Mouse (Mus musculus) large intestine, adult 2 months (tissue): ENCODE measurements around the gene Foxo1. TPM values are rescaled to one million over a fixed set of nuclear protein-coding genes. Genes with fewer than 3 reads are reported as not detected.

Experiments used
- DNase-seq: peaks from one replicate; pipeline ENCODE4 v3.0.0-alpha.2; 2012; ENCODE audit warnings: low read depth, low spot score
- whole genome bisulfite sequencing: fragments of 180-500 bp; shearing (Covaris S2); methylation state at CpG from one replicate; pipeline ENCODE4 v1.1.7; 2018; 5-methylcytosine and 5-hydroxymethylcytosine counted together
- polyA plus RNA-seq: library from polyadenylated mRNA; depleted of rRNA; stranded (reverse); fragments of >200 nt; gene quantifications from 2 replicates; pipeline ENCODE4 v1.2.3, GENCODE M21; 2012; rRNA removed

Foxo1 gene
- polyA plus RNA-seq = 6.2 and 8.8 TPM in 2 replicates

DNA sequence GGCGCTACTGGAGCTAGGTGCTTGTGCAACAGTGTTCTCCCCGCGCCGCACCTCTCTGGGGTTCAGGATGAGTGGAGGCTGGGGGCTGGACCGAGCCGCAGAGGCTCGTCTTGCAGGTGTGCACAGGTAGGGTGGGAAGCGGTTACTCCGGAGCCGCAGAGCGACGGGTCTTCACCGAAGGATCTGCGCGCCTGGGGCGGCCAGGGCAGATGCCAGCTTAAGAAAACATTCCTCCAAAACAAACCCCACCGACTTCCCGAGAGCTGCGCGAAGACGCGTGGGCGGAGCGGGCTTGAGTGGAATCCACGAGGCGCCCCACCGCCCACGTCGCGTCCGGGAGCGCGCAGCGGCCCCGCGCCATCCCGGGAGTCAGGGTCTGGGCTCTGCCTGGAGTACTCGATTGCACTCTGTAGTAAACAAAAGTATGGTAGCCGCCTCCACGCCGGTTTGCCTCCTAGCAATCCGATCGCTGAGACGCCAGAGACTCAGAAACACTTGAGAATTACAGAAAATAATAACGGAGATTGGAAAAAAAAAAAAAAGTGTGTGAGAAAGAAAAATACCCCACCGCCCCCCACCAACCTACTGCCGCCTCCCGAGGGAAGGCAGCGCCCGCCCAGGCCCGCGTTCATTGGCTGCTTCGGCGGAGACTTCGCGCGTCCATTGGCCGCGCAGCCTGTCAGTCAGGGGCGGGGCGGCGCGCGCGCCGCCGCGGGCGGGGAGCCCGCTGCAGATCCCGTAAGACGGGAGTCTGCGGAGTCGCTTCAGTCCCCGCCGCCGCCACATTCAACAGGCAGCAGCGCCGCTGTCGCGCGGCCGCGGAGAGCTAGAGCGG, at the start of gene Foxo1:
TSS of gene Foxo1 (plus strand) at position 685 of the 835 bp plus-strand sequence.
- DNase-seq = no peak
- under 1% methylated on average over 85 of the region's 85 CpGs for WGBS

GRCm38 (mm10) chr3:52218864-52219263, 49.3 kb upstream of the Foxo1 start:
- DNase-seq = no peak
- 46% methylated on average over 7 of the region's 7 CpGs for WGBS

- DNase-seq = no peak
- WGBS = 70% methylated on average over 3 of the region's 3 CpGs
Measured at GRCm38 (mm10) chr3:52221082-52221481, 47.1 kb upstream of the Foxo1 start.

DNA sequence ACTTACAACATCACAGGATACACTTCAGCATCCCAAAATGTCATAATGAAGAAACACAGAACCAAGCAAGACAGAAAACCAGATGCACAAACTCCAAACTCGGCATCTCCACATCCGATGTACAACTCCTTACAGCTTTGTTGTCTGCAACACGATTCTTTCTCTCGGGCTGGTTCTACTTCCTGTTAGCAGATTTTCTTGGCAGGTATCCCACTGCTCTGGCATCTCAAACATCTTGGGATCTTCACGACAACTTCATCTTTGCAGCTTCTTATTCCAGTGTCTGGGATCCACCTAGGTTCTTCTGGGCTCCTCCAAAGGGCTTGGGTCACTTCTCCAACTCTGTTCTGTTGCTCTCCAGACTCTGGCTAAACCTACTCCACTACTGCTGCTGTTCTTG, 46.2 kb upstream of the Foxo1 start:
- whole genome bisulfite sequencing = 27% methylated on average over 5 of the region's 5 CpGs

GRCm38 (mm10) chr3:52236488-52236887, 31.6 kb upstream of the Foxo1 start:
- DNase-seq = no peak
- 82% methylated on average over 4 of the region's 4 CpGs for WGBS

More for the DNA sequence above, 46.2 kb upstream of the Foxo1 start:
- DNase-seq = no peak

GRCm38 (mm10) chr3:52237136-52237535, 31.0 kb upstream of the Foxo1 start:
- WGBS = 88% methylated on average over 3 of the region's 3 CpGs

DNA sequence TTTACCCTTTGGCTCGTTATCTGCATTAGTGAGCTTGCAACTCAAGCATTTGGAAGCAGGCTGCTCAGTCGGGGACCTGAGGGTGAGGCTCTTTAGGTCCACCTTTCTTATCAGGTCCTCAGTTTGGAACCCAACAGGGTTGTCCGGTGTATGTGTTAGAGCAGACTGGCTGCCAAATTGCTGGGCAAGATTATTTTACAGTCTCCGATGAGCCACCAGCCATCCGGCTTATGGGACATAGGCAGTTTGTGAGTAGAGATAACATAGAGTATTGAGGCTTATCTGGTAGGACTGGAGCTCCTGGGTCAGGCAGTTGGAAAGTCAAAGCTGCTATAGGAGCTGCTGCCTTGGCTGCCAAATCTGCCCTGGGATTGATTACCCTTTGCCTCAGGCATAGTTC, 27.1 kb upstream of the Foxo1 start:
- WGBS = 62% methylated on average over 5 of the region's 5 CpGs
- DNase-seq = no peak

More at GRCm38 (mm10) chr3:52237136-52237535, 31.0 kb upstream of the Foxo1 start:
- no peak for DNase-seq

GRCm38 (mm10) chr3:52242457-52243105, 25.6 kb upstream of the Foxo1 start:
- DNase-seq = no peak

DNA sequence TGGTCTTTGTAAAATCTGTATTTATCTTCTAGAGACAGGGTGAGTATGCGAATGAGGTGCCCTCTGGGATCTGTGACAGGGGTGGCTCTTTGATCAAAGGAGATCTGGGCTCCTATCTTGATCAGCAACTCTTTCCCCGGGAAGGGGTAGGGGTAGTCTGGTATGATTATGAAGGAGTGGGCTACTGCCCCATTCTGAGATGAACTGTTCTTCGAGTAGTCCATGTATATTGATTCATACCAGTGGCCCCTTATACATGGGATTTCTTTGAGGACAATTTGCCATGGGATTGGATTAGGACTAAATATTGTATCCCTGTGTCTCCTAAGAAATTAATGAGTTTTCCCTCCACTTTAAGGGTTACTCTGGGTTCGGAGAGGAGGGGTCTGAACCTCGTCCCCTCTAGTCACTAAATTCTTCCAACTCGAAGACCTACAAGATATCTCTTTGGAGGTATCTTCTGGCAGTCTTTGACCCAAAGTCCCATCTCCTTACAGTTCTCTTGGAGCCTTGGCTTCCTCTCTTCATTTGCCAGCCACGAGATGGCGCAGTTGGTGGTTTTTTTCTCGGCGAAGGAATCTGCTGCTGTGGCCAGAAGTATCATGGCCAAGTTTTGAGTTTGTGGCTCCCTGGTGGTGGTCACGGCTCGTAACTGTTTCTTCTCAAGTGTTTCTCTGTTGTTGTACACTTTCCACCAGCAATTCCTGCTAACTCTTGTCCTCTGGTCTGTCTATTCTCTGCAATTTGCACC, 24.7 kb upstream of the Foxo1 start:
- no peak for DNase-seq
- 37% methylated on average over 12 of the region's 12 CpGs for WGBS

More at GRCm38 (mm10) chr3:52242457-52243105, 25.6 kb upstream of the Foxo1 start:
- WGBS = 42% methylated on average over 6 of the region's 6 CpGs

- 78% methylated on average over 12 of the region's 12 CpGs for WGBS
- DNase-seq = no peak
Measured at GRCm38 (mm10) chr3:52245996-52246830, 21.9 kb upstream of the Foxo1 start.

DNA sequence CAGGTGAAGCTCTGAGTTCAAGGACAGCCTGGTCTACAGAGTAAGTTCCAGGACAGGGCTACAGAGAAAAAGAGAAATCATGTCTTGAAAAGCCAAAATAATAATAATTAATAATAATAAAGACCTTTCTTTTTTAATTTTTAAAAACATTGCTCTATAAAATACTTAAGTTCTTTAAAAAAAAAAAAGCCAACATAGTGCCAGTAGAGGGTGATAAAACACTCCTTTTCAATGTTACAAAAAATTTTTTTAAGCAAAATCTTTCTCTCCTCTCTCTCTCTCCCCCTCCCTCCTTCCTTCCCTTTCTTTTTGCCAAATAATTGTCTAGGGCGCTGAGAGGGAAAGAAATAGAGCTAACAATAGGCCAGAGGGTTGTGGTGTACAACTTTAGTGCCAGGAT, 17.0 kb upstream of the Foxo1 start:
- no peak for DNase-seq
- WGBS = 27% methylated on average over 1 of the region's 1 CpGs

DNA sequence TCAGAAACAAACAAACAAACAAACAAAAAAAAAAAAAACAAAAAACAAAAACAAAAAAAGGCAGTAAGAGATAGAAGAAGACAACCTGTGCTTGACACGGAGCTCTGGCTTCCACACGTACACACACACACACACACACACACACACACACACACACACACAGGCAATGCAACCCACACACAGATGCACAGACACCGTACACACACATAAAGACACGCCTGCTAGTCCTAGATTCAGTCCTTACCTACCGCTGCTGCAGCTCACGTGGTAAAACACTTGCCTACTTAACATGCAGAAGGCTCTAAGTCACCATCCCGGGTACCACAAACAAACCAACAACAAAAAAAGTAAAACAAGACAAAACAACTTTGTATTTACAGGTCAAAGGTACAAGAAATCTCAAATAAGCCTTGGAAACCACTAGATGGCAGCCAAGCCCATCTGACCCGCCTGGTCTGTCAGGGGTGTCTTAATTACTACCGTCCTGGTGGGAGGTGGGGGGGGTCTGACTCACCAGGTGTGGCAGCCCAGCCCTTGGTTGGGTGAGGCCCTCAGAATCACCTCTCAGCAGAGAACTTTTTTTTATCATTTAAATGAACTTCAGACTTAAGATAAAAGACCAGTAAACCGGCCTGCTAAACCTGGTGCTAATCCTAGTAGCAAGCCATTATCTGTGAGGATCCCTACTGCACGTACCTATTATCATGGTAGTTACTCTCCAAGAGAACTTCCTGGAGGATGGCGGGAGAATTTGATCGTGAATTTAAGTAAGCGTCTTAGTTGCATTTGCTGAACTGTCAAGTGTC, 14.3 kb upstream of the Foxo1 start:
- DNase-seq = no peak
- 25% methylated on average over 14 of the region's 14 CpGs for WGBS

- no peak for DNase-seq
- 39% methylated on average over 2 of the region's 2 CpGs for WGBS
Measured at GRCm38 (mm10) chr3:52254496-52254895, 13.6 kb upstream of the Foxo1 start.

DNA sequence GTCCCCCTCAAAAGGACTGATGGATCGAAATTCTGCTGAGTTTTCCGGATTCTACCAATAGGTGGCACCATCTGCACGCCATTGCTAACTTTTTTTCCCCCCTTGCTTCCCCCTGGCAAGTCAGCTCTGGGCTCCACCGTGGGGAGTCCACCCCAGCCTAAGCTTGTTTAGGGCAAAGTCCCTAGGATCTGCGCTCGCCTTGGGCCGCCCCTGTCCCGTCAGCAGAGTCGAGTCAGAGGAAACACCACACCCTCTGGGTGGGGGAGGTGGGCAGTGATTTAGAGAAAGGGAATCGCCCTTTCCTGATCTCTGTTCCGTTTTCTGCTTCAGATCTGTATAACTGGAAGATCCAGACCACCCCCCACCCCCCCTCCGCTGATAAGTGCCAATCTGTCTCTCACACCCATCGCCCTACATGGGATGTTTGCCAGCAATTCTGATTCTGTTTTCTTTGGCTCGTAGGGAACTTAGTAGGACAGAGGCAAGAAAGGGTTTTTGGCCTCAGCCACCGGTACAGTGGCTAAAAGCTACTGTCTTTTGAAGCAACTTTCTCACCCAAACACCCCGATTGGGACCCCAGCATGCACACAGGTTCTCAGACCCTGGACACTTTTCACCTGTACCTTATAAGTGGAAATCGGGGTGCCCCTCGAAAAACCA, 10.2 kb upstream of the Foxo1 start:
- 8% methylated on average over 18 of the region's 18 CpGs for WGBS
- DNase-seq = no peak

DNA sequence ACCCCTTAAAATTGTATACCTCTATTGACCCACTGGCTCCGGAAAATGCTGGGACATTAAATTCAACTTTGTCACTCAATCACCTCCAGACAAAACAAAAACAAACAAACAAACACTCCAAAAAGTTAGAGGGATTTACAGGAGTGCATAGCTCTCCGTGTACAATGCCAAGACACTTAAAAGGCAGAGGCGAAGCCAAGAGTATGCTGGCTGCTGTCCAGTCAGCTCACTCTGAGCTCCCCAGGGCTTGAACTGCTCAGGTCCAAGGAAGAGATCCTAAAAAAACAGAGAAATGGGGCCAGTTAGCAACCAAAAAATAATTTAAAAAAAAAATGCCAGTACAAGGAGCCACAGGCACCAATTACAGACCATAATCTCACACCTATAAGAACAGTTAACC, 9.6 kb upstream of the Foxo1 start:
- no peak for DNase-seq
- 19% methylated on average over 3 of the region's 3 CpGs for WGBS

DNA sequence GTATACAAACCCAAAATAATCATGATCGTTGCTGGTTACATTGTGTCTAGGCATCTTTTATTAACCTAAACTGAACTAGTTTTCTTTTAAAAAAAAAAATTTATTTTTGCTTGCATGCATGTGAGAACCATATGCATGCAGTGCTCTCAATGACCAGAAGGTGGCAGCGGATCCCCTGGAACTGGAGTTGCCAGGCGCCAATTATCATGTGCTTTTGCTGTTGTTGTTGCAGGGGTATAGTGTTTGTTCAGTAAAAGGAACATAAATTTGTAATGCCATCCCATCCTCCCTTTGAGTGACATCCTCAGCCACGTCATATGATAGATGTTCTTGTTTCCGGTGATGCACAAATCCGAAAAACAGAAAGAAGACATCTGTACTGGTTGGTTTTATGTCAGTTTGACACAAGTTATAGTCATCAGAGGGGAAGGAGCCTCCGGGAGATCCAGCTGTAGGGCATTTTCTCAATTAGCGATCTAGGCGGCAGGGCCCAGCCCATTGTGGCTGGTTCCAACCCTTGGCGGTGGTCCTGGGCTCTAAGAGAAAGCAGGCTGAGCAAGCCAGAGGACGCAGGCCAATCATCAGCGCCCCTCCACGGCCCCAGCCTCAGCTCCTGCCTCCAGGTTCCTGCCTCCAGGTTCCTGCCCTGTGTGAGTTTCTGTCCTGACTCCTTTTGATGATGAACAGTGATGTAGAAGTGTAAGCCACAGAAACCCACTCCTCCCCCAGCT, 5.5 kb upstream of the Foxo1 start:
- 51% methylated on average over 13 of the region's 13 CpGs for WGBS
- no peak for DNase-seq

GRCm38 (mm10) chr3:52264354-52264753, 3.8 kb upstream of the Foxo1 start:
- 89% methylated on average over 8 of the region's 8 CpGs for whole genome bisulfite sequencing
- DNase-seq = no peak
